Mouse (Mus musculus) kidney, adult 2 months (tissue): ENCODE data around the gene Cyfip2. TPM values are rescaled to one million over a fixed set of nuclear protein-coding genes. Genes with fewer than 3 reads are reported as not detected.

Source experiments
- DNase-seq: peaks from one replicate; pipeline ENCODE4 v3.0.0; 2021
- H3K27ac ChIP-seq: fragments of 200-500 bp; 2 replicates; pipeline ENCODE4 v1.5.1; 2012; ENCODE audit warnings: low read depth, low read length, control low read depth, inconsistent platforms; ENCODE audit not compliant: insufficient read depth
- H3K27me3 ChIP-seq: fragments of 200-500 bp; replicated peaks from 2 replicates; pipeline ENCODE4 v1.6.1; 2012; ENCODE audit warnings: mild to moderate bottlenecking, moderate library complexity, low read length, inconsistent platforms; ENCODE audit not compliant: control insufficient read depth, insufficient read depth
- H3K36me3 ChIP-seq: fragments of 200-500 bp; 2 replicates; pipeline ENCODE4 v1.6.1; 2012; ENCODE audit warnings: mild to moderate bottlenecking, moderate library complexity, low read length, inconsistent platforms; ENCODE audit not compliant: control insufficient read depth, insufficient read depth
- H3K4me1 ChIP-seq: fragments of 200-500 bp; 2 replicates; pipeline ENCODE4 v1.6.1; 2011; ENCODE audit warnings: low read length; ENCODE audit not compliant: control insufficient read depth, insufficient read depth
- H3K4me3 ChIP-seq: fragments of 200-500 bp; 2 replicates; pipeline ENCODE4 v1.5.1; 2011; ENCODE audit warnings: mild to moderate bottlenecking, low read depth, low read length, control low read depth; ENCODE audit not compliant: insufficient read depth
- CTCF ChIP-seq: fragments of 200-500 bp; conservative IDR thresholded peaks from 2 replicates; pipeline ENCODE4 v1.5.1; 2011; ENCODE audit warnings: low read depth, mild to moderate bottlenecking, control low read depth, low read length, moderate library complexity, mixed read lengths; ENCODE audit not compliant: insufficient read depth, insufficient read length
- POLR2A ChIP-seq: fragments of 200-500 bp; IDR thresholded peaks from one replicate; pipeline ENCODE4 v1.6.1; 2011; ENCODE audit warnings: low read depth, low read length, control low read depth
- WGBS: fragments of 180-500 bp; shearing (Covaris S2); methylation state at CpG from one replicate; pipeline ENCODE4 v1.1.7; 2018; 5-methylcytosine and 5-hydroxymethylcytosine counted together
- polyA plus RNA-seq: library from polyadenylated mRNA; depleted of rRNA; stranded (reverse); fragments of >200 nt; gene quantifications from 2 replicates; pipeline ENCODE4 v1.2.3, GENCODE M21; 2012

Gene Cyfip2
- polyA plus RNA-seq, 1 experiment, result 71.1 TPM

GRCm38 (mm10) chr11:46213844-46214243, 98.8 kb downstream of the Cyfip2 start:
- peak; percentile 39 for DNase-seq
- Histone ChIP-seq H3K36me3 (no peaks in the 10 kb centered on the region), H3K27ac (0 out of 2 replicates have a peak overlapping the region, but pooled peaks have one; percentile 26), H3K4me1 (peaks cover 6% of the 10 kb centered on the region; the same call in 1 of the 2 replicates), H3K4me3 (no peak overlapping the region), H3K27me3 (no peaks in the 10 kb centered on the region)
- no peak for TF ChIP-seq POLR2A
- no peak for TF ChIP-seq CTCF
- WGBS, result 75% methylated on average over 5 of the region's 5 CpGs

- TF ChIP-seq CTCF (no peak), POLR2A (no peak)
- DNase-seq, result no peak
- Histone ChIP-seq H3K4me3 (no peak overlapping the region), H3K4me1 (peaks cover 6% of the 10 kb centered on the region; the same call in 1 of the 2 replicates), H3K27ac (no peak overlapping the region), H3K27me3 (no peaks in the 10 kb centered on the region), H3K36me3 (no peaks in the 10 kb centered on the region)
- 38% methylated on average over 3 of the region's 3 CpGs for WGBS
Measured at GRCm38 (mm10) chr11:46211858-46212257, 100.8 kb downstream of the Cyfip2 start.

- peaks cover 12% of the 10 kb centered on the region; the same call in 1 of the 2 replicates for H3K4me1 ChIP-seq
- H3K27ac ChIP-seq, result no peak overlapping the region; the same call in 1 of the 2 replicates
- no peak for TF ChIP-seq POLR2A
- no peak for TF ChIP-seq CTCF
- H3K36me3 ChIP-seq, result no peaks in the 10 kb centered on the region
- H3K27me3 ChIP-seq, result no peaks in the 10 kb centered on the region
- H3K4me3 ChIP-seq, result no peak overlapping the region
- 37% methylated on average over 2 of the region's 2 CpGs for WGBS
- DNase-seq, result peak; percentile 65
Measured at GRCm38 (mm10) chr11:46209884-46210283, 102.8 kb downstream of the Cyfip2 start.

GRCm38 (mm10) chr11:46205639-46206409, 106.8 kb downstream of the Cyfip2 start:
- no peaks in the 10 kb centered on the region for H3K27me3 ChIP-seq
- TF ChIP-seq POLR2A (no peak), CTCF (no peak)
- WGBS, result 42% methylated on average over 17 of the region's 17 CpGs
- no peak overlapping the region for H3K4me3 ChIP-seq
- peaks cover 15% of the 10 kb centered on the region; the same call in 1 of the 2 replicates for H3K4me1 ChIP-seq
- no peak for DNase-seq
- H3K27ac ChIP-seq, result no peak overlapping the region
- no peaks in the 10 kb centered on the region for H3K36me3 ChIP-seq

GRCm38 (mm10) chr11:46204841-46205240, 107.8 kb downstream of the Cyfip2 start:
- peaks cover 15% of the 10 kb centered on the region; the same call in 1 of the 2 replicates for H3K4me1 ChIP-seq
- H3K27ac ChIP-seq, result peak overlapping the region; percentile 28; the same call in 1 of the 2 replicates
- TF ChIP-seq CTCF (no peak), POLR2A (no peak)
- 57% methylated on average over 9 of the region's 9 CpGs for WGBS
- H3K27me3 ChIP-seq, result no peaks in the 10 kb centered on the region
- H3K36me3 ChIP-seq, result no peaks in the 10 kb centered on the region
- H3K4me3 ChIP-seq, result no peak overlapping the region
- peak; percentile 70 for DNase-seq

GRCm38 (mm10) chr11:46202547-46202887, 110.1 kb downstream of the Cyfip2 start:
- H3K4me1 ChIP-seq, result peaks cover 9% of the 10 kb centered on the region; the same call in 1 of the 2 replicates
- H3K36me3 ChIP-seq, result no peaks in the 10 kb centered on the region
- no peak overlapping the region for H3K27ac ChIP-seq
- no peak overlapping the region for H3K4me3 ChIP-seq
- WGBS, result 66% methylated on average over 10 of the region's 10 CpGs
- no peak for TF ChIP-seq POLR2A
- TF ChIP-seq CTCF, result no peak
- no peak for DNase-seq
- H3K27me3 ChIP-seq, result no peaks in the 10 kb centered on the region
